In genomic region chr5:125767950-125768349, GRCm38 (mm10) we compare ENCODE assay signal across 17 mouse cellular contexts.
"Had no signal": no experiment of that assay in that cellular context is flagged by ENCODE, and none has a peak within 500 bp of the region (broad histone marks: within the 10 kb centered on the region; RNA-seq: fewer than 3 reads in every experiment).

No protein-coding gene starts in this region.

- H3K27ac ChIP-seq: midbrain, embryonic 10.5 days; midbrain, embryonic 12.5 days; neural tube, embryonic 13.5 days; neural tube, embryonic 15.5 days had no signal

- DNase-seq: lung, adult 18-20 months; lung, embryonic 14.5 days; lung, postnatal 10 days; lung, postnatal 4 days; midbrain, embryonic 14.5 days; retina, postnatal 1 day; right cerebral cortex, postnatal 14 days; spleen, adult 18-20 months; thymus, adult 18-20 months; thymus, postnatal 14 days; thymus, postnatal 36 days had no signal

- H3K4me3 ChIP-seq: midbrain, embryonic 10.5 days; midbrain, embryonic 12.5 days; myocyte; neural tube, embryonic 13.5 days; neural tube, embryonic 15.5 days had no signal

- ATAC-seq: midbrain, embryonic 16.5 days had no signal
